ENCODE assay signal across 8 mouse cellular contexts in the genomic region with DNA sequence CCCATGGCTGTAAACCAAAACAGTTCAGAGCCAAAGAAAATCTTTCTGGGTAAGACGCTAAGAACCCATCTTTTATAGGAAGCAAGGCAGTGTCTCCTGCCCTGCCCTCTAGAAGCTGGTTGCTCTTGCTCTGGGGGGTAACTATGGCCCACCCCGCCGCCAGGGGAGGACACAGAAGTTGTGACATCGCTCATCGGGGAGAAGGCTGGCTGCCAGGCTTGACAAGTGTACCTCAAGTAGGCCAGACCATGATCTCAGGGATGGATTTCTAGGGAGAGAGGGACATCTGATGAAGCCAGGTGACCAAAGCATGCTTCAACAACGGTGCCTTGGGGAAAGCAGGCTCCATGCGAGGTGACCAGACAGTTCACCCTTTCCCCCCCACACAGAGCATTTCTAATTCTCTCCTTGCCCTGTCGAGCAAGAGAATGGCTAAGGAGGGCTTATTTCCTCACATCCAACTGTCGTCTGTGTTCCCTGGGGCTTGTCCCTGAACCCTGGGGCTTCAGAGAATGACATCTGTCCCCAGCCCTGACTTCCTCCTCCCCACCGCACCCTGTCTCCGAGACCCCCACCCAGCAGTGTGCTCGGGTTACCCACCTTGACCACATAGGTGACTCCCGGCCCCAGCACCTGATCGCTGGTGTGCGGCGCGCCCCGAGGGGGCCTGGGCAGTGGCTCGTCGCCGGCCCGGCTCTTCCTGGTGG. TPM values are rescaled to one million over a fixed set of nuclear protein-coding genes. Genes with fewer than 3 reads are reported as not detected.
DNase-seq lines count a peak whose midpoint lies in the region; ATAC-seq lines count a peak whose summit lies in the region.

No protein-coding gene starts in this region.

- H3K4me1 ChIP-seq in kidney, embryonic 16.5 days (ENCODE audit: insufficient read depth, low read length), result peaks cover 20% of the 10 kb centered on the region
- H3K4me1 ChIP-seq in embryonic facial prominence, embryonic 11.5 days (ENCODE audit: control insufficient read depth, insufficient read depth, low read length), result peaks cover 6% of the 10 kb centered on the region
- peaks cover 26% of the 10 kb centered on the region for H3K4me1 ChIP-seq in intestine, embryonic 15.5 days (replicated peaks)
- H3K4me1 ChIP-seq in neural tube, embryonic 14.5 days (ENCODE audit: control insufficient read depth, insufficient read depth, low read length), result peaks cover 17% of the 10 kb centered on the region

- WGBS in kidney, embryonic 16.5 days, result 9% methylated on average over 22 of the region's 22 CpGs
- WGBS in embryonic facial prominence, embryonic 11.5 days, result 5% methylated on average over 22 of the region's 22 CpGs
- WGBS in intestine, embryonic 15.5 days, result 10% methylated on average over 22 of the region's 22 CpGs
- WGBS in neural tube, embryonic 14.5 days, result 5% methylated on average over 22 of the region's 22 CpGs

- H3K36me3 ChIP-seq in kidney, embryonic 16.5 days (ENCODE audit: insufficient read depth, low read length), result no peaks in the 10 kb centered on the region
- no peaks in the 10 kb centered on the region for H3K36me3 ChIP-seq in embryonic facial prominence, embryonic 11.5 days (replicated peaks; ENCODE audit: control insufficient read depth, insufficient read depth, low read depth, low read length)
- no peaks in the 10 kb centered on the region for H3K36me3 ChIP-seq in intestine, embryonic 15.5 days
- H3K36me3 ChIP-seq in neural tube, embryonic 14.5 days (ENCODE audit: control insufficient read depth, insufficient read depth, low read length), result no peaks in the 10 kb centered on the region

- H3K27me3 ChIP-seq in kidney, embryonic 16.5 days (ENCODE audit: insufficient read depth, low read length), result peaks cover 56% of the 10 kb centered on the region
- H3K27me3 ChIP-seq in embryonic facial prominence, embryonic 11.5 days (ENCODE audit: control insufficient read depth, insufficient read depth, low read length), result peaks cover 32% of the 10 kb centered on the region
- peaks cover 65% of the 10 kb centered on the region for H3K27me3 ChIP-seq in intestine, embryonic 15.5 days (replicated peaks)
- peaks cover 12% of the 10 kb centered on the region for H3K27me3 ChIP-seq in neural tube, embryonic 14.5 days (ENCODE audit: control insufficient read depth, insufficient read depth, low read length)

- H3K9me3 ChIP-seq in kidney, embryonic 16.5 days (ENCODE audit: low read length), result no peaks in the 10 kb centered on the region
- H3K9me3 ChIP-seq in embryonic facial prominence, embryonic 11.5 days (replicated peaks; ENCODE audit: control insufficient read depth, low read length), result no peaks in the 10 kb centered on the region
- no peaks in the 10 kb centered on the region for H3K9me3 ChIP-seq in intestine, embryonic 15.5 days
- H3K9me3 ChIP-seq in neural tube, embryonic 14.5 days (ENCODE audit: control insufficient read depth, low read length), result no peaks in the 10 kb centered on the region

- H3K27ac ChIP-seq in kidney, embryonic 16.5 days (ENCODE audit: low read length), result no peak overlapping the region
- no peak overlapping the region for H3K27ac ChIP-seq in embryonic facial prominence, embryonic 11.5 days (replicated peaks; ENCODE audit: low read depth, low read length)
- H3K27ac ChIP-seq in intestine, embryonic 15.5 days, result no peak overlapping the region
- H3K27ac ChIP-seq in neural tube, embryonic 14.5 days (ENCODE audit: low read depth, low read length), result no peak overlapping the region

- no peak for ATAC-seq in kidney, embryonic 16.5 days (ENCODE audit: low FRiP score, low TSS enrichment)
- no peak for ATAC-seq in embryonic facial prominence, embryonic 11.5 days (replicated peaks; ENCODE audit: insufficient number of reproducible peaks, low FRiP score, low TSS enrichment, low read depth)
- ATAC-seq in intestine, embryonic 15.5 days, result no peak
- no peak for ATAC-seq in neural tube, embryonic 14.5 days (ENCODE audit: low read depth)

- peak overlapping the region; percentile 47 for H3K4me3 ChIP-seq in kidney, embryonic 16.5 days (ENCODE audit: low read length)
- peak overlapping the region; percentile 45 for H3K4me3 ChIP-seq in embryonic facial prominence, embryonic 11.5 days (ENCODE audit: low read depth, low read length)
- H3K4me3 ChIP-seq in intestine, embryonic 15.5 days (replicated peaks), result peak overlapping the region; percentile 42
- peak overlapping the region; percentile 55 for H3K4me3 ChIP-seq in neural tube, embryonic 14.5 days (ENCODE audit: low read depth, low read length)

- peak overlapping the region; percentile 37 for H3K9ac ChIP-seq in kidney, embryonic 16.5 days (replicated peaks; ENCODE audit: low read length)
- H3K9ac ChIP-seq in embryonic facial prominence, embryonic 11.5 days (replicated peaks; ENCODE audit: low read length), result peak overlapping the region; percentile 55
- H3K9ac ChIP-seq in intestine, embryonic 15.5 days, result peak overlapping the region; percentile 39
- H3K9ac ChIP-seq in neural tube, embryonic 14.5 days (replicated peaks; ENCODE audit: low read depth, low read length), result peak overlapping the region; percentile 65

- DNase-seq in kidney, adult 18-20 months, result no peak
- no peak for DNase-seq in embryonic facial prominence, embryonic 11.5 days (ENCODE audit: low spot score)
- DNase-seq in ovary, postnatal 14 days (ENCODE audit: low spot score), result no peak
- DNase-seq in adipocyte (ENCODE audit: low spot score), result no peak
- no peak for DNase-seq in frontal cortex, postnatal 10 days (ENCODE audit: low spot score in 2 of 2)

- peak overlapping the region; percentile 65 for H3K4me2 ChIP-seq in kidney, embryonic 16.5 days (replicated peaks; ENCODE audit: low read depth, low read length)
- peak overlapping the region; percentile 92 for H3K4me2 ChIP-seq in embryonic facial prominence, embryonic 11.5 days (ENCODE audit: low read depth, low read length)
- peak overlapping the region; percentile 93 for H3K4me2 ChIP-seq in intestine, embryonic 15.5 days (replicated peaks)
- peak overlapping the region; percentile 92 for H3K4me2 ChIP-seq in neural tube, embryonic 14.5 days (ENCODE audit: low read depth, low read length)

RNA-seq across cellular contexts. Expression of gene Shc3, which starts 2.7 kb away (rescaled TPM):
- polyA plus RNA-seq in kidney, embryonic 16.5 days (2015; fragmentation: Nextera tagmentation; extraction: Ambion mirVana), result 0.14 and 0.31 TPM in 2 replicates
- polyA plus RNA-seq in embryonic facial prominence, embryonic 11.5 days (2014; fragmentation: Nextera tagmentation; extraction: Ambion mirVana), result 1.9 and 2.5 TPM in 2 replicates
- polyA plus RNA-seq in intestine, embryonic 15.5 days (2015; fragmentation: Nextera tagmentation; extraction: Ambion mirVana), result 0.28 and 0.34 TPM in 2 replicates
- 5.4 and 6.6 TPM in 2 replicates for polyA plus RNA-seq in neural tube, embryonic 14.5 days (2014; fragmentation: Nextera tagmentation; extraction: Ambion mirVana)
